Mouse (Mus musculus): ENCODE data around the gene Cntnap5b. TPM values are rescaled to one million over a fixed set of nuclear protein-coding genes. Genes with fewer than 3 reads are reported as not detected.

Cntnap5b gene
- polyA plus RNA-seq, 1 experiment from 2014 or later = not detected

DNA sequence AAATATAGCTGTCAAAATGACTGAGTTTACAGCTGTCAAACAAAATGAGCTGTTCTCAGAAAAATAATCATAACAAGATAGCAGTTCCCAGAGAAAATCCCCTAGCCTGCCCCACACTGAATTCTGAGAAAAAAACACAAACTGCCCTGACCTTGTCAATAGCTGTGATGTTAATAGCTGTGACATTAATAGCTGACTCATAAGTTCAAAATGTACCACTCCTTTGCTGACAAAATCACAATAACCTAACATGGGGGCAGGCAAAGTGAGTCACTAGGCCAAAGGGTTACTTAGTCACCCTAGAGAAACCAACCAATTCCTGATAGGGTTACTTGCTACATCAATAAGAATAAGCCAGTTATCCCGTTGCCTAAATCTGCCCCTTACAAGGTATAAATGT is 328.5 kb downstream of the Cntnap5b start:
- Histone ChIP-seq H3K4me3 (ENCODE audit: low read depth, low read length) (no peak overlapping the region), H3K36me3 (ENCODE audit: control insufficient read depth, insufficient read depth, low read length) (no peaks in the 10 kb centered on the region), H3K27me3 (ENCODE audit: control insufficient read depth, insufficient read depth, low read length) (no peaks in the 10 kb centered on the region), H3K9me3 (ENCODE audit: control insufficient read depth, low read depth, low read length) (no peaks in the 10 kb centered on the region), H3K27ac (ENCODE audit: low read length) (no peak overlapping the region), H3K4me1 (ENCODE audit: control insufficient read depth, insufficient read depth, low read length) (no peaks in the 10 kb centered on the region), H3K4me2 (replicated peaks; ENCODE audit: low read depth, low read length) (no peak overlapping the region), H3K9ac (replicated peaks; ENCODE audit: low read depth, low read length) (no peak overlapping the region)
- ATAC-seq (ENCODE audit: insufficient number of reproducible peaks, insufficient read depth, low FRiP score, low read depth) = no peak
- WGBS = 75% methylated on average over 1 of the region's 1 CpGs

DNA sequence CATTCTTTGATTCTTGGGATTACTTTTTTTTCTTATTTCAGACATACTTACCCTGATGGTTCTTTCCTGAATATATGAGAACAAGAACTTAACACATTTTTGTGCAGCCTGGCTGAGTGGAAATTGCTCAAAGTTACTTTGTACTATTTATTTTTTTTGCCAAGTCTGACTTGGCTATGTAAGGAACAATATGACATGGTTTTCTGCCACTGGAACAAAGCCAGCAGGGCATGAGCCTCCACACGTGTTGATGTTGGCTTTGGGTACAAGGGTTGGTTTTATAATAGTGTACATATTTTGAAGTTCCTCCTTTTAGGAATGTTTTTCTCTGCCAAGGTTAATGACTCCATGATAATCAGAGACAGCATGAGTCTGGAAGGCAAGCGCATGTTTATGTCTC is 331.8 kb downstream of the Cntnap5b start:
- Histone ChIP-seq H3K4me2 (replicated peaks; ENCODE audit: low read depth, low read length) (no peak overlapping the region), H3K9ac (replicated peaks; ENCODE audit: low read depth, low read length) (no peak overlapping the region), H3K9me3 (ENCODE audit: control insufficient read depth, low read depth, low read length) (no peaks in the 10 kb centered on the region), H3K36me3 (ENCODE audit: control insufficient read depth, insufficient read depth, low read length) (no peaks in the 10 kb centered on the region), H3K4me1 (ENCODE audit: control insufficient read depth, insufficient read depth, low read length) (no peaks in the 10 kb centered on the region), H3K4me3 (ENCODE audit: low read depth, low read length) (no peak overlapping the region), H3K27ac (ENCODE audit: low read length) (no peak overlapping the region), H3K27me3 (ENCODE audit: control insufficient read depth, insufficient read depth, low read length) (no peaks in the 10 kb centered on the region)
- WGBS = 77% methylated on average over 2 of the region's 2 CpGs
- no peak for ATAC-seq (ENCODE audit: insufficient number of reproducible peaks, insufficient read depth, low FRiP score, low read depth)

DNA sequence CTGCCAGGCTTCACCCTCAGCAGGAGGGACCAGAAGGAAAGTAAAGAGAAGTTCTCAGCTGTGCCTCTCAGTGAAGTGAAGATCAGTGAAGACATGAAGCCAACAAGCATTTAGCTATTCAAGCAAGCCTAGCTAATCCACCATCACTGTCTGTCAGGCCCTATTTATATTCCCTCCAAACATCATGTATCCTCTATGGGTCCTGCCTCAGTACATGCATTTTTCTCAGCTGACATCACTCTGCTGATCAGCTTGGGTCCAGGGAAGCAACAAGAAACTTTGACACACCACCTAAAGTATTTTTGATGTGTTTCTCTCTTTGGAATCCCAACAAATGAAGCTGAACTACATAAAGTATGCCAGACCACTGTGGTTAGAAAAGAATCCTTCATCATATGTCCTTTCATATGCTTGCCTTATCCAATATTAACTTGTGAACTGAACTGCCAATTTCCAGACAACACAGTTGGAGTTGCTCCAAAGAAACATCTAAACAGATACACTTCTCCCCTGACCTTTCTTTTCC is 349.9 kb downstream of the Cntnap5b start:
- no peak overlapping the region for H3K9ac ChIP-seq (replicated peaks; ENCODE audit: low read depth, low read length)
- H3K36me3 ChIP-seq (ENCODE audit: control insufficient read depth, insufficient read depth, low read length) = no peaks in the 10 kb centered on the region
- no peak overlapping the region for H3K4me3 ChIP-seq (ENCODE audit: low read depth, low read length)
- H3K27me3 ChIP-seq (ENCODE audit: control insufficient read depth, insufficient read depth, low read length) = no peaks in the 10 kb centered on the region
- H3K9me3 ChIP-seq (ENCODE audit: control insufficient read depth, low read depth, low read length) = no peaks in the 10 kb centered on the region
- no peaks in the 10 kb centered on the region for H3K4me1 ChIP-seq (ENCODE audit: control insufficient read depth, insufficient read depth, low read length)
- no peak overlapping the region for H3K4me2 ChIP-seq (replicated peaks; ENCODE audit: low read depth, low read length)
- H3K27ac ChIP-seq (ENCODE audit: low read length) = no peak overlapping the region
- ATAC-seq (ENCODE audit: insufficient number of reproducible peaks, insufficient read depth, low FRiP score, low read depth) = no peak

DNA sequence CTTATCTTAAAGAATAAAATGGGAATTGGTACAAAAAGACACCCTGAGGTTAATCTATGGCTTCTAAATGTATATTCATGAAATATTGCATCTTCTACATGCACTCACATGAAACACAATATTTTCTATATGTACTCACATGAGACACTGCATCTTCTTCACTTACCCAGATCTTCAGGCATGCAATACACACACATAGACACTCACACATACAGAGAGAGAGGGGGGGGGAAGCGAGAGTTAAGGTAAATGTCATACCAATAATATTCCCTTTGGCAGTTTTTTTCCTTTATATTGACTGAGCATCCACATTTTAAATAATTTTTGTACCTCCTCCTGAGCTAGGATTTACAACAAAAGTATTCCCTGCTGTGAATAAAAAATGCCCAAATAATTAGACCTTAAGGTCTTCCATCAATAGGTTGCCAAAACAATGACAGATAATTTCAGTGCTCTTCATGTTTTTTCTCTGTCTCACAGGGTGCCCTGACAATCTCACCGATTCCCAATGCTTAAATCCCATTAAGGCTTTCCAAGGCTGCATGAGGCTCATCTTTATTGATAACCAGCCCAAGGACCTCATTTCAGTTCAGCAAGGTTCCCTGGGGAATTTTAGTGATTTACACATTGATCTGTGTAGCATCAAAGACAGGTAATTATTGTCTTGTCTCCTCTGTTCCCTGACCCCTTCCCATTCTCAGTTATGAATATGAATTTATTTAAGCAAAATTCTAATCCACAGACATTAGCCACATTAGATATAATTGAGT is 391.2 kb downstream of the Cntnap5b start:
- H3K4me2 ChIP-seq (replicated peaks; ENCODE audit: low read depth, low read length) = no peak overlapping the region
- WGBS = 79% methylated on average over 2 of the region's 2 CpGs
- ATAC-seq (ENCODE audit: insufficient number of reproducible peaks, insufficient read depth, low FRiP score, low read depth) = no peak
- H3K4me1 ChIP-seq (ENCODE audit: control insufficient read depth, insufficient read depth, low read length) = no peaks in the 10 kb centered on the region
- no peaks in the 10 kb centered on the region for H3K9me3 ChIP-seq (ENCODE audit: control insufficient read depth, low read depth, low read length)
- H3K27me3 ChIP-seq (ENCODE audit: control insufficient read depth, insufficient read depth, low read length) = no peaks in the 10 kb centered on the region
- H3K4me3 ChIP-seq (ENCODE audit: low read depth, low read length) = no peak overlapping the region
- no peak overlapping the region for H3K9ac ChIP-seq (replicated peaks; ENCODE audit: low read depth, low read length)
- no peaks in the 10 kb centered on the region for H3K36me3 ChIP-seq (ENCODE audit: control insufficient read depth, insufficient read depth, low read length)
- H3K27ac ChIP-seq (ENCODE audit: low read length) = no peak overlapping the region

DNA sequence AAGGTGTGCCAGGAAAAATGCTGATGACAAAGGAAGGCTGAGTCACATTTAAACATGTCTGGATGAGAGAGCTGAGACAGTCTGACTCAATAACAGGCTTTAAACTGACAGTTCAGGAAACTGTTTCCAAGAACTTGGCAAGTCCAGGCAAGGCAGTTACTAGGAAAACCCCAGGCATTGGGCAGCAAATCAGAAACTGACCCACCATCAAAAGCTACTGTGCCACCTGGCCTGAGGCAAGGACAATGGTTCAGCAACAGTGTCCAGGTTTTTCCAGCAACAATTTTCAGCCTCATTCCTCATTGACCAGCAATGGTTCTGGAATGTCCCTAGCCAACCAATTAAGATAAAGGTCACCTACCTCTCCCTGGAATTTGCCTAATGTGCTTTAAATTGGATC is 399.0 kb downstream of the Cntnap5b start:
- Histone ChIP-seq H3K4me3 (ENCODE audit: low read depth, low read length) (no peak overlapping the region), H3K4me2 (replicated peaks; ENCODE audit: low read depth, low read length) (no peak overlapping the region), H3K27ac (ENCODE audit: low read length) (no peak overlapping the region), H3K9ac (replicated peaks; ENCODE audit: low read depth, low read length) (no peak overlapping the region), H3K27me3 (ENCODE audit: control insufficient read depth, insufficient read depth, low read length) (no peaks in the 10 kb centered on the region), H3K4me1 (ENCODE audit: control insufficient read depth, insufficient read depth, low read length) (no peaks in the 10 kb centered on the region), H3K9me3 (ENCODE audit: control insufficient read depth, low read depth, low read length) (no peaks in the 10 kb centered on the region), H3K36me3 (ENCODE audit: control insufficient read depth, insufficient read depth, low read length) (no peaks in the 10 kb centered on the region)
- ATAC-seq (ENCODE audit: insufficient number of reproducible peaks, insufficient read depth, low FRiP score, low read depth) = no peak

DNA sequence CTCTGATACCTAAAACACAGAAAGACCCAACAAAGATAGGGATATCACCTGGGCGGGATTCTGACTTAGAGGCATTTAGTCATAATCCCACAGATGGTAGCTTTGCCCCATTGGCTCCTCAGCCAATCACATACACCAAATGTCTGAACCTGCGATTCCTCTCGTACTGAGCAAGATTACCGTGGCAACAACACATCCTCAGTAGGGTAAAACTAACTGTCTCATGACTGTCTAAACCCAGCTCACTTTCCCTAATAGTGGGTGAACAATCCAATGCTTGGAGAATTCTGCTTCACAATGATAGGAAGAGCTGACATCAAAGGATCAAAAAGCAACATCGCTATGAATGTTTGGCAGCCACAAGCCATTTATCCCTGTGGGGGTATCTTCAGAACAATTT is 407.5 kb downstream of the Cntnap5b start:
- ATAC-seq (ENCODE audit: insufficient number of reproducible peaks, insufficient read depth, low FRiP score, low read depth) = peak; percentile 96
- Histone ChIP-seq H3K27ac (ENCODE audit: low read length) (no peak overlapping the region), H3K9ac (replicated peaks; ENCODE audit: low read depth, low read length) (no peak overlapping the region), H3K4me3 (ENCODE audit: low read depth, low read length) (no peak overlapping the region), H3K4me2 (replicated peaks; ENCODE audit: low read depth, low read length) (no peak overlapping the region), H3K9me3 (ENCODE audit: control insufficient read depth, low read depth, low read length) (no peaks in the 10 kb centered on the region), H3K36me3 (ENCODE audit: control insufficient read depth, insufficient read depth, low read length) (no peaks in the 10 kb centered on the region), H3K27me3 (ENCODE audit: control insufficient read depth, insufficient read depth, low read length) (no peaks in the 10 kb centered on the region), H3K4me1 (ENCODE audit: control insufficient read depth, insufficient read depth, low read length) (no peaks in the 10 kb centered on the region)
- WGBS = 88% methylated on average over 5 of the region's 5 CpGs

DNA sequence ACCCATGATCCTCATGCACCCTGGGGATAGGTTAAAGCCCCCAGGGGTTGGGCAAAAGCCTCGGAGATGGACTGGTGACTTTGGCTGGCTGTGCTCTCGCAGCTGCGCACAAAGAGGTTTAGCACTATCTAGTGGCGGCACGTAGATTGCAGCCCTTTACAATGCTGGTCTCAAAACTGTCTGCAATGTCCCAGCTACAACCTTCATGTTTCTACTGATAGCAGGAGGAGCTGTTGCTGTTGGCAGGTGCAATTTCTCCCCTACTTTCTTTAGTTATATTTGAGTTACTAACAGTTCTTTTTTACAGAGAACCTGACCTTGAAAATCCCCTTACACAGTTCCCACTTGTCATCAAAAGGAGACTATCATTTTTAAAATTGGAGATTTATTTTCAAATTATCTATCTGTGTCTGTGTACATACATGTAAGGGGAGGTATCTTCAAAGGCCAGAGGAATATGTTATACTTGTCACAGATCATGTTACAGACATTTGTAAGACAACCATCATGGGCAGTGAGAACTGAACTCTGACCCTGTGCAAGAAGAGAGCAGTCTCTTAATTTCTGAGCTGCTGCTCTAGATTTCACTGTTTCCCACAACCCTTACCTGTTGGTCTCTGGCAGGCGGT is 459.5 kb downstream of the Cntnap5b start:
- no peak overlapping the region for H3K9ac ChIP-seq (replicated peaks; ENCODE audit: low read depth, low read length)
- no peaks in the 10 kb centered on the region for H3K9me3 ChIP-seq (ENCODE audit: control insufficient read depth, low read depth, low read length)
- H3K27ac ChIP-seq (ENCODE audit: low read length) = no peak overlapping the region
- H3K4me2 ChIP-seq (replicated peaks; ENCODE audit: low read depth, low read length) = no peak overlapping the region
- H3K4me3 ChIP-seq (ENCODE audit: low read depth, low read length) = no peak overlapping the region
- no peaks in the 10 kb centered on the region for H3K27me3 ChIP-seq (ENCODE audit: control insufficient read depth, insufficient read depth, low read length)
- WGBS = 13% methylated on average over 5 of the region's 6 CpGs
- no peaks in the 10 kb centered on the region for H3K36me3 ChIP-seq (ENCODE audit: control insufficient read depth, insufficient read depth, low read length)
- peak; percentile 65; the same call in 1 of the 2 replicates for ATAC-seq (ENCODE audit: insufficient number of reproducible peaks, insufficient read depth, low FRiP score, low read depth)
- H3K4me1 ChIP-seq (ENCODE audit: control insufficient read depth, insufficient read depth, low read length) = no peaks in the 10 kb centered on the region

DNA sequence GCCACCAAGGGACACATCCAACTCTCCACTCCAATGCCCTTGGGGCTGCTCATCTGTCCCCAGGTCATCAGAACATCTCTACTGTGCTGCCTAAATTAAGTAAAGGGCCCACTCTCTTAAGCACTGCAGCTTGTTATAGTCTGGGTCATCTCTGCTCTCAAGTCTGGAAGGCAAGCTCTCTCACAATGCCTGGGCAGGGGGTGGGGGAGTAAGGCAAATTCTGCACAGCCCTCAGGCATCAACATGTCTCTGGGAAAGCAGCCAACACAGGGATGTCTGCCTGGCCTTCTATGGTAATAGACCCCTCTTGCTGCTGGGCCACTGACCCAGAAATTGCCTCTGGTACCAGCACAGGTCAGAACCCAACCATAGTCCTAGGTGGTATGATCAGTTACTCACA is 479.4 kb downstream of the Cntnap5b start:
- H3K9ac ChIP-seq (replicated peaks; ENCODE audit: low read depth, low read length) = no peak overlapping the region
- no peaks in the 10 kb centered on the region for H3K9me3 ChIP-seq (ENCODE audit: control insufficient read depth, low read depth, low read length)
- H3K27me3 ChIP-seq (ENCODE audit: control insufficient read depth, insufficient read depth, low read length) = no peaks in the 10 kb centered on the region
- no peak overlapping the region for H3K4me2 ChIP-seq (replicated peaks; ENCODE audit: low read depth, low read length)
- H3K36me3 ChIP-seq (ENCODE audit: control insufficient read depth, insufficient read depth, low read length) = no peaks in the 10 kb centered on the region
- no peaks in the 10 kb centered on the region for H3K4me1 ChIP-seq (ENCODE audit: control insufficient read depth, insufficient read depth, low read length)
- H3K27ac ChIP-seq (ENCODE audit: low read length) = no peak overlapping the region
- no peak overlapping the region for H3K4me3 ChIP-seq (ENCODE audit: low read depth, low read length)
- ATAC-seq (ENCODE audit: insufficient number of reproducible peaks, insufficient read depth, low FRiP score, low read depth) = no peak
